Mouse (Mus musculus) adipocyte (in vitro differentiated cells): ENCODE measurements at regions not wholly inside any gene's neighbourhood (a gene's known extent, or its start where the extent isn't known, plus 50 kb on each side); places are given as distances from the start of the nearest gene placed in this dataset.

Experiments used
- DNase-seq: peaks from one replicate; pipeline ENCODE4 v3.0.0-alpha.2; 2016; ENCODE audit warnings: low spot score

DNA sequence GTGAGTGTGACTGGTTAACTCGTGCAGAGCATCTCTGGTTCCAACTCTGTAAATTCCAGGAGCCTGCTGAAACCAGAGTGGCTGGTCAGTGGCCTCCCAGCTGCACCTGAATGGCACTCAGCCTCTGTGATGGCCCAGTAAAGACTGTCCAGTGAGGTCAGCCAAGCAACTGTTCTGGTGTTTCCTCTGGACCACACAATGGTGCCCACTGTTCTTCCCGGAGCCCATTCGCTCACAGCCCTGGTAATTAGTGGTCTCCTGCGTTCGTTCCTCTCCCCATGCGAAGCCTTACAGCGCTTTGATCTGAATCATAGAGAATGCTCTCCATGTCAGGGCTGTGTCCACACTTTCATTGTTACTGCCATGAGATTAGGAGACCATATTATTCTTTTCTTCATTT is 75.5 kb downstream of the Enkur start:
- no peak for DNase-seq

GRCm38 (mm10) chr2:21126531-21126930 is 78.6 kb downstream of the Enkur start:
- DNase-seq, result no peak

DNA sequence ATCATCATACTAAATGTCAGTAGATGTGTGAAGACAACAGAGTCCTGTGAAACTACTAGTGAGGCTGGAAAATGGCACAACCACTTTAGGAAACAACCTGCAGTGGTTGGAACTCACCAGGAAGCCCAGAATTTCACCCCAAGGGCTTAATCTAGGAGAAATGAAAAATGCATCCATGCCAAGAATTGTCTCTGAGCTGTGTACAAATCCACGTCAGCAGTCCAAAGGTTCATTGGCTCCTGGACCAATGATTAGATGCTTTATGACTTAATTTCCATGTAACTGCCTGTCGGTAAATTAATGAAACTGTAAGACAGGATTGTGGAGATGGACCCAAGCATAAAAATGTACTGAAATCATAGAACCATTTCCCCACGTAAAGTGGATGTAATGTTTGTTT is 82.7 kb downstream of the Enkur start:
- DNase-seq, result no peak

DNA sequence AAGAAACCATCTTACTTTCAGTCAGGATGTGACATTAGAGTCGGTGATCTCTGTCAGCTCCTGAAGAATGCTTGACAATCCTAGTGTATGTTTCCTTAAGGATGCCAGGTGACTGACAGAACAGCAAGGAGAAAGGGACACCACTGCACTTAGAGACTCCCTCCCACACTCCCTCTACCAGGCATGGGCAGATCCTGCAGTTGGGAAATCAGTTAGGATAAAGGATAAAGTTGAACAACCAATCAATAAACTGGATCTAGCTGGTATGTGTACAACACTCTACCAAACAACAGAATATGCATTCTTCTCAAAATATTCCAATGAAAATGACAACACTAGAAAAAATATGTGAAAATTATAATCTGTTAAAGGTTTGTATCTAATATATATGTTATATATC is 83.5 kb downstream of the Enkur start:
- no peak for DNase-seq

- no peak for DNase-seq
Observed at GRCm38 (mm10) chr2:21116817-21117216, 88.3 kb downstream of the Enkur start.

DNA sequence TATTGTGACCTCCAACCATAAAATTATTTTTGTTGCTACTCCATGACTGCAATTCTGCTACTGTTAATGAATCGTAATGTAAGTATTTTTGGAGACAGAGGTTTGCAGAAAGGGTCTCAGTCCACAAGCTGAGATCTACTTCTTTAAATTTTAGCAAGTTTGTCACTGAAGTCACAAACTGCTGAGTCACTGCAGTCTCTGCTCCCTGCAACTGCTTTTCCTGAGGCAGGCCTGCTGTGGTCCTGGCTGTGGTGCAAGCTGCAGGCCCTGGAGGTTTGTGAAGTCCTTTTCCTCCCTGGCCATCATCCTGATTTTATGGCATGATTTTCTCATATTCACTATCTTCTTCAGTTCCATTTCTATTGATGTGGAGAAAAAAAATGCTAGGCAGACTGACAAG is 93.6 kb downstream of the Enkur start:
- DNase-seq, result peak; percentile 25

DNA sequence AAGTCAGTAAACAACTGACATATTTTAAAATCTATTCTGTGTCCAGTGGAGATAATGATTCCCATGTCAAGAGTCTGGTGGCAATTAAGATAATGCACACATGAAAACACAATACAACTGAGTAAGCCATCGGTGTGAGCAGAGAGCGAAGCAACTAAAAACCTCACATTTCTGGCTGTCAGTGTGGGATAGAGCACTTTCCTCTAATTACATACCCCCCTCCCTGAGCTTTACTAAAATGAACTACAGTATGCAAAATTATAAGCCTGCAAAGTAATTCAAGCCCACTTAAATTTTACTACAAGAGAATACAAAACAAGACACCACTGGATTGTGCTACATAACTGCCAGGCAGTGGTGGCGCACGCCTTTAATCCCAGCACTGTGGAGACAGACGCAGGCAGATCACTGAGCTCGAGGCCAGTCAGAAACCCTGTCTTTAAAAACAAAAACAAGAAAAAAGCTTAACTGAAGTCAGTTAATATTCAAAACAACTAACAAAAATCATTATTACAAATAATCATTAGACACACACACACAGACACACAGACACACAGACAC is 104.8 kb downstream of the Enkur start:
- no peak for DNase-seq

- DNase-seq, result no peak
Observed at GRCm38 (mm10) chr2:21091058-21091971, 113.8 kb downstream of the Enkur start.

DNA sequence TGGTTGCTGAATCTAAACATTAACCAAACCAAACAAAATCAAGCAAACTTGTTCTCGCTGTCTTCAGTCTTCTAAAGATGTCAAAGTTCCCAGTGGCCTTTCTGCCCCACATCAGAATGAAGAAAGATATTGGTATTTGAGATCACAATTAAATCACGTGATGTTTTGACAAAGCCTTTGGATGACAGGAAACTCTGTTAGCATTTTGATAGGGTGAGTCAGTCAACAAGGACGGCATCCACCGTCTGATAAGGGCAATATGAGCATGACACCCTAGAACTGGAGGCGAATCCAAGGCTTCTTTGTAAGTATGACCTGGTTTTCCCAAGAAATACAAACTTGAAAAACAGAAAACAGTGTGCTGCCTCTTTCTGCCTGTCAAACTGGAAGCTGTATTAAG is 116.8 kb upstream of the Arhgap21 start:
- no peak for DNase-seq

GRCm38 (mm10) chr2:21067292-21067850 is 98.7 kb upstream of the Arhgap21 start:
- DNase-seq, result no peak

- no peak for DNase-seq
Observed at GRCm38 (mm10) chr2:21060347-21060650, 91.6 kb upstream of the Arhgap21 start.

- no peak for DNase-seq
Observed at GRCm38 (mm10) chr2:21059618-21060346, 91.1 kb upstream of the Arhgap21 start.

GRCm38 (mm10) chr2:21058940-21059339 is 90.3 kb upstream of the Arhgap21 start:
- DNase-seq, result no peak

GRCm38 (mm10) chr2:21056450-21057210 is 87.9 kb upstream of the Arhgap21 start:
- DNase-seq, result no peak

- no peak for DNase-seq
Observed at GRCm38 (mm10) chr2:21055416-21055815, 86.7 kb upstream of the Arhgap21 start.

DNA sequence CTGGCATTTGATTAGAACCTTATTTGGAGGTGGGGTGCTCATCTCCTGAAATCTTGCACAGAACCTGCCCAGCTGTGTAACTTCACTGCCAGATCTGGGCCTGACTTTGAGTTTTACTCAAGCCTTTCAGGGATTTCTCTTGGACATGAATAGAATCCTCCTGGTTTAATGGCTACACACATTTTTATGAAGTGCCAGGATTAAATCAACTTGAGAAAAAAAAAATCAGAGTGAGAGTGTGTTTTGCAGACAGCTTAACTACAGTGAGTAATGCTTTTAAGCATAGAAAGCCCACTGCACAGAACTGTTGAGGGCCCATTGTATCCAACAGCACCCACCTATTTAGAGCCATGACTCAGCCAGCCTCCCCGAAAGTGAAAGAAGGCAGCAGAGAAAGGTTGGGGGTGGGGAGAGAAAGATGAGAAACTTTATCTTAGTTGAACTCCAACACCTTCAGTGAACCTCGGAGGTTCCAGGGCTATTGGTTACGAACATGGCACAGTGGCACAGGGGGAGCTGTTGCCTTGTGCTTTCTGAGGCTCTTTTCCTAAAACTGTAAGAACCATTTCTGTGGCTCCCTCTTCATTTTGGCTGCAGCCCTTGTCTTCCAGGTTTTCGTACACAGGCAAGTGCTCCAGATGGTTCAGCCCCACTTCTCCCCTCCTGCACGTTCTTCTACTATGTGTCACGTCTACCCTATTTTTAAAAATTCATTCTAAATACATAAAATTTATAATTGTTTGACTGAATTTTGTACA is 85.8 kb upstream of the Arhgap21 start:
- DNase-seq, result no peak

DNA sequence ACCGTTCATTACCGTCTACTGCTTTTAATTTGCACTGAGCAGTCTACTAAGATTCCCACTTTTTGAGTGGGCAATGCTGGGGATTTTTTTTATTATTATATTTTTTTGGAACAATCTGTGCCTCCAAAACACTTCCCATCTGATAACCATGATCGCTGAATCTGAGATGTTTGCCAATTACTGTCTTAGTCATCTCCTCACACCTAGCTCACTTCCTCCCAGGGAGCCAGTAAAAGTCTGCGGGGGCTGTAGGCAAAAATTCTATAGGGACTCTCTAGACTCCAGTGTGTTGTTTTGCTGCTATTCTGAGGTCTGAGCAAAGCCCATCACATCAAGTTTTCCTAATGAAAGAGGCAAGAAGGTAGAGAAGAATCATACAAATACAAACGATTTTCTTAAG is 84.9 kb upstream of the Arhgap21 start:
- DNase-seq, result no peak

GRCm38 (mm10) chr2:21048996-21049395 is 80.3 kb upstream of the Arhgap21 start:
- no peak for DNase-seq

GRCm38 (mm10) chr2:21048226-21048625 is 79.5 kb upstream of the Arhgap21 start:
- DNase-seq, result no peak

DNA sequence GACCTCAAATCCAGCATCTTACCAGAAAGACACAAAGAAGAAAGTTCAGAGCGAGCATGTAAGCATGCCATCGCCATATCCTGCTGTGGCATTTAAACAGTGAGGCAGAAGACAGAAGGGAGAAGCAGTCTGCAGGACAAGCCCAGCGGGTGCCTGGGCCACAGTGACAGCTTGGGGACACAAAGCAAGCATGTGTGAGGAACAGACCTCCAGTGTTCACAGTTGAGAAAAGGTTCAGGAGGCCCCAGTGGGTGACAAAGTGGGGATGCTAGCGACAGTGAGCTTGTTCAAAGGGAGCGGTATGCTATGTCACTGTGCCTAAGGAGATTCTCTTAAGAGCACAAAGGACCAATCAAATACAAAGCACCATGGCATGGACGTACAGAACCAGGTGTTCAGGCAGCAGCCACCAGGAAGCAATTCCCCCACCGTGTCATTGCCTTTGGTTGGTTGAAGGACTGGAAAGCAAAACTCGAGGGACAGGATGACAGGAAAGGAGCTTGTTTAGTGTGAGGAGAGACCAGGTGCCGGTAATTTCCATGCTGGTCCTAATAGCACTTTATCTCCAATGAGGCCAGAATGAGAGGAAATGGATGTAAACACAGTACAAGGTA is 77.9 kb upstream of the Arhgap21 start:
- DNase-seq, result no peak

GRCm38 (mm10) chr2:21044781-21045180 is 76.1 kb upstream of the Arhgap21 start:
- DNase-seq, result no peak
